Mouse (Mus musculus) embryonic fibroblast, embryonic 13.5 days (primary cell): ENCODE results near the gene Tctex1d2. TPM values are rescaled to one million over a fixed set of nuclear protein-coding genes. Genes with fewer than 3 reads are reported as not detected.

Experiments used
- H3K27ac ChIP-seq: 2 replicates; pipeline ENCODE4 v1.5.1; 2012; ENCODE audit warnings: low read length, control low read depth, inconsistent platforms; ENCODE audit not compliant: insufficient read depth
- H3K4me1 ChIP-seq: 2 replicates; pipeline ENCODE4 v1.6.1; 2011; ENCODE audit warnings: low read length; ENCODE audit not compliant: control insufficient read depth, insufficient read depth
- H3K4me3 ChIP-seq: 2 replicates; pipeline ENCODE4 v1.5.1; 2011; ENCODE audit warnings: mild to moderate bottlenecking, control low read depth, low read length; ENCODE audit not compliant: insufficient read depth
- CTCF ChIP-seq: IDR thresholded peaks from 2 replicates; pipeline ENCODE4 v1.5.1; 2011; ENCODE audit warnings: mild to moderate bottlenecking, control low read depth, low read length, moderate library complexity, borderline replicate concordance; ENCODE audit not compliant: insufficient read depth
- POLR2A ChIP-seq: IDR thresholded peaks from 2 replicates; pipeline ENCODE4 v1.6.1; 2011; ENCODE audit warnings: low read depth, mild to moderate bottlenecking, control low read depth, low read length, moderate library complexity
- polyA plus RNA-seq: library from polyadenylated mRNA; stranded (reverse); fragments of >200 nt; gene quantifications from 2 replicates; pipeline ENCODE4 v1.2.4, GENCODE M21; 2011; ENCODE audit warnings: low read depth; ENCODE audit not compliant: missing spikeins, insufficient read length

The Tctex1d2 gene
- 16.1 and 21.1 TPM in 2 replicates for polyA plus RNA-seq

DNA sequence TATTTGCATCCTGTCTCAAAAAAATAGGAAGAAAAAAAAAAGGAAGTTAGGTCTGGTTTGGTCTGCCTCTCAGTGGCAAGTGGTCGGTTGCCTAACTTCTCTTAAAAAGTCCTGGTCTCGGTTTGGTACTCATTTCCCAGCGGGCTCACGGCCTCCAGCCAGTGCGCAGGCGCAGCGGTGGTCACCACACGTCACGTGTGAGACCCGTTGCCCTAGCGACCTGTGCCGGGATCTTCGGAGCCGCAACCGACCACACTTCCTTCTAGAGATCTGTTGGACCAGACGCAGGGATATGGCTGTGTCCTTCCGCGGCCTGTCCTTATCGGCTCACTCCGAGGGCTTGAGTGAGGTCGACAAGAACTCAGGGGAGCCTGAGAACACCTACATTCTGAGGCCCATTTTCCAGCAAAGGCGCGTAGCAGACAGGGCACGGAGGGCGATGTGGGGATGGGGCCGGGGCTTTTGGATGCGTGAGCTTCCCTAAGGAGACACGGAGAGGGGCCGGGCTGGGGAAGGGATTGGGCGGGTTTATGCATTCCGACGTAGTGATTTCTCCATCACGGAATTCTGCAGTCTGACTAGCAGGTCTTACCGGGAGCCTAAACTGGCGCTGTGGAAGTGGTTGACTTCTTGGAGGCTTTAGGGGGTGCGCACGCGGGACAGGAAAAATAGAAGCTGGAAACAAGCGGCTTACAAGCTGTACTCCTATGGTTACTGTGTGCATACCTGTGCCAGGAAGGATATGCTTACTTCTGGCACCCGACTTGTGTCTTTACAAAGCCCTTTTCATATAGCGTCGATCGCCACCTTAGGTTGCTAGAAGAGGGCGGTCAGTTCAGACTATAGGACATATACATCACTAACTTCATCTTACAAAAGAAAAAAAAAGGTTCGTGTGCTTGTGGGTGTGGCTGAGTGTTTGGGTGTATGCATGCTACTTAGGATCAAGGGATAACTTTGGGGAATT lies at the start of gene Tctex1d2:
TSS of gene Tctex1d2 (plus strand) at position 186 of the 967 bp plus-strand sequence.
- Histone ChIP-seq H3K4me3 (peak within 1 kb of the TSS; percentile 68), H3K27ac (peak within 1 kb of the TSS; percentile 94), H3K4me1 (0 out of 2 replicates have a peak, but pooled peaks cover 3% of the 10 kb centered on the region)
- TF ChIP-seq POLR2A (peak; percentile 90), CTCF (no peak)

DNA sequence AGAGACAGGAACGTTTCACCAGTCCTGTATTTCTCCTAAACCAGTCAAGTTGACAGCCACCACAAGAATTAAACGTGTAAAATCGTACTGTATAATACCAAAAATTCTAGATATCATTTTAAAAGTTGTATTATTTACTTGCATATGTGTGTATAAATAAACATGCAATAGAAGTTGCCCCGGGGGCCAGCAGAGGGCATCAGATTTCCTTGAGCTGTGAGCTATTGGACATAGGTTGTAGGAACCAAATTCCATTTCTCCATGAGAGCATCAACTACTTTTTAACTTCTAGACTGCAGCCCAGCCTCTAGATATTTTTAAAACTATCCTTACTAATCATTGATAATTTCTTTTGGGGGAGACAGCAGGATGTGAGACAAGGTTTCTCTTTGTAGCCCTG lies 48.2 kb upstream of the Tctex1d2 start:
- Histone ChIP-seq H3K4me1 (no peaks in the 10 kb centered on the region; the same call in 1 of the 2 replicates), H3K4me3 (no peak overlapping the region), H3K27ac (no peak overlapping the region)
- no peak for TF ChIP-seq POLR2A
- TF ChIP-seq CTCF = no peak

DNA sequence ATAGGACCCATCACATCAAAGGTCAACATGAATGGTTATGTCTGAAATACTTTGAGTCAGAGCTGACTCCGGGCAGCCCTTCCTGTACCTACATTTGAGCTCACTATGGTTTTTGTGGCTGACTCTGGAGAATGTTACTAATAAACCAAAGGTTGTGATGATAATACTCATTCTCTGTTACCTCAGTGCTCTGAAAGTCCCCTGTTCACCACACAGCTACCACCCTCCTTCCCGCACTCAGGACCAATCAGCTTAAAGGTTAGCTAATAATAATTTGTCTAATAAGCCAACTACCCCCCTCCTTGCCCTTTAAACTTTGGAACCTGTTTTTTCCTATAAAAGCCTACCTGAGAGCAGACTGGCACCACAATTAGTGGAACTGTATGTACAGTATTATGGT lies 39.9 kb upstream of the Tctex1d2 start:
- H3K27ac ChIP-seq = no peak overlapping the region
- no peaks in the 10 kb centered on the region for H3K4me1 ChIP-seq
- H3K4me3 ChIP-seq = no peak overlapping the region
- TF ChIP-seq POLR2A (no peak), CTCF (no peak)

DNA sequence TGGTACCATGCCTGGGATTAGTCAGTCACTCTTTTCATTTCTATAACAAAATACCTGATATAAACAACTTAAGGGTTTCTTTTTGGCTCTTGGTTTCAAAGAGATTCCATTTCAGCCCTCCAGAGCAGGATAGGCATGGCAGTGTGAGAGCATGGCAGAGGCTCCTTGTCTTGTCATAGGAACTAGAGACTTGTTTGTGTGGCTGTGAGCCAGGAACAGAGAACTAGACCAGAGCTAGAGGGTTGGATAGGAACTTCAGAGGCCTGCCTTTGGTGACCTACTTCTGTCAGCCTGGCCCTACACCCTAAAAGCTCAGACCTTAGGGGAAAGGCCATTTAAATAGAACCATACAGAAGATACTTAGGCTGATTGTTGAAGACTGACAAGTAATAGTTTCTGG lies 36.6 kb upstream of the Tctex1d2 start:
- TF ChIP-seq POLR2A = no peak
- TF ChIP-seq CTCF = no peak
- H3K4me3 ChIP-seq = no peak overlapping the region
- no peaks in the 10 kb centered on the region for H3K4me1 ChIP-seq
- H3K27ac ChIP-seq = no peak overlapping the region

DNA sequence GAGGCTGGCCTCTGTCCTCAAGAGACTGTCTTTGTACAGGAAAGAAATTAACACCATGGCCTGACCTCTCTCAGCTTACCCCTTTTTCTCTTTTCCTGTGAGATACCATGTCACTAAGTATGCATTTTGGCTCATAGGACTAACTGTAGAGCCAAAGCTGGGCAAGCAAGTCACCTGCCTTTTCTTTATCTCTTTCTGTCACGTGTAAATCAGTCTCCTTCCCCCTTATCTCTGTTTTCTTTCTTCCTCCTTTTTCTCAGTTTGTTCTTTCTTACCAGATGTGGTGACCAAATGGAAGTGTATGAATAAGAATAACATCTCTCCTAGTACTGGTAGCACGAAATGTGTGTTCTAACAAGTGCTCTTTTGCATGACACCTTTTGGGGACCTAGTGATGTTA lies 34.6 kb upstream of the Tctex1d2 start:
- H3K27ac ChIP-seq = no peak overlapping the region
- no peak overlapping the region for H3K4me3 ChIP-seq
- H3K4me1 ChIP-seq = no peaks in the 10 kb centered on the region
- TF ChIP-seq CTCF (no peak), POLR2A (no peak)

DNA sequence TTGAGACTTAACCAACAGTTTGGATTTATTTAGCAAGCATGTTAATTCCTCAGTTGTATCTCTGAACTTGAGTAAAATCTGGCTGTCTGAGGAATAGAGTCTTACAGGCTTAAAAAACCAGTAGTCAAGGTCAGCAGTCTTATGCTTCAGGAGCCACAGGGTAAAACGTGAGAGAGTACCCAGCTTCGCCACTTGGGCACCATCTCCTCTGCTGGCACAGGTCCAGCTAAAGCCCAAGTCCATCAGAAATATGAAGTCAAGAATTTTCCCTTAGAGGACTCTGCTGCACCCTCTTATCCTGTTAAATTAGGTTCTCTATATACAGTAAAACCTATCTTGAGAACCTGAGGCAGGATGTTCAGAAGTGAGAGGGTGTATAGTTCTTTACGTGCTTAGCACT lies 32.7 kb upstream of the Tctex1d2 start:
- Histone ChIP-seq H3K4me3 (no peak overlapping the region), H3K27ac (no peak overlapping the region), H3K4me1 (no peaks in the 10 kb centered on the region)
- no peak for TF ChIP-seq CTCF
- TF ChIP-seq POLR2A = no peak

DNA sequence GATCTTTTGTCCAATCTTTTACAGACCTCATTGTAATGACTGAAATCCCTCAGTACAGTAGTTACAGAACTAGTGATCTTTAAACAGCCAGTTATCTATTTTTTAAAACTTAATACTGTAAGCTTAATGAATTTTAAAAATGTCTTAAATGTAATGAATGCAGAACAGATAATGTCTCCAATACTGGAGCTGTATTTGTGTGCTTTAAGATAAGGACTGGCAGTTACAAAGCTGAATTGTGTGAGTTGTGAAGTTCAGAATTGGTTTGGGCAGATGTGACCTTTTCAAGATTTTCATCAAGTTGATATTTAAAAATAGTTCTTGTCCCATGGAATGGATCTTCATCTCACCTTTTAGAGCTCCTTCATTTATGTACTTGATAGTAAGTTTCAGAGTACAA lies 30.5 kb upstream of the Tctex1d2 start:
- Histone ChIP-seq H3K4me3 (no peak overlapping the region), H3K4me1 (no peaks in the 10 kb centered on the region), H3K27ac (no peak overlapping the region)
- no peak for TF ChIP-seq CTCF
- TF ChIP-seq POLR2A = no peak

DNA sequence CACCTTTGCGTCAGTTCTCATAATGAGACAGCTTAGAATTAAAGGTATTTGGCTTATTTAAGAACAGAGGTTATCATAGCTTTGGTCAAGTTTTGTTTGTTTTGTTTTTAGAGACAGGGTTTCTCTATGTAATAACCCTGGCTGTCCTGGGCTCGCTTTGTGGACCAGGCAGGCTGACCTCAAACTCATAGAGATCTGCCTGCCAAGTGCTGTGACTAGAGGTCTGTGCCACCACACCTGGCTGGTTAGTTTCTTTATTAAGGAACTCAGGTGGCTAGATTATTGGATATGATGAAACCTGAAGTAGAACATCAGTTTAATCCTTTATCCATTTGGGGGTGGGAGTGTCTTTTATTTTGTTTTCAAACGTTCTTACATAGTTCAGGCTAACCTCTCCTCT lies 29.7 kb upstream of the Tctex1d2 start:
- no peak overlapping the region for H3K27ac ChIP-seq
- H3K4me1 ChIP-seq = 0 out of 2 replicates have a peak, but pooled peaks cover under 1% of the 10 kb centered on the region
- H3K4me3 ChIP-seq = no peak overlapping the region
- no peak for TF ChIP-seq CTCF

DNA sequence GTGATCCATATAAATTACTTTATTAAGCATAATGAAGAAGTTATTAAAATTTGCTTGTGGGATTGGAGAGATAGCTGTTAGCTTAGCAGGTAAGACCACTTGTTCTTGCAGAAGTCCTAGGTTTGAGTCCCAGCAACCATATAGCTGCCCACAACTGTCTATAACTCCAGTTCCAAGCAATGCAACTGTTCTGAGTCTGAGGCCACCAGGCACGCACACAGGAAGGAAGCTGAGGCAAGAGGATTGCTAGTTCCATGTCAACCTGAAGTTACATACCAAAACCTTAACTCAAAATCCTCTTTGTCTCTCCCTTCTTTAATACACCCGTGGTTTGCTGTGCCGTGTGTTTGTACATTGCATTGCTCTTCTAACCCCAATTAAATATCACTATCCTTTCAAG lies 28.6 kb upstream of the Tctex1d2 start:
- H3K4me1 ChIP-seq = peaks cover 8% of the 10 kb centered on the region
- H3K27ac ChIP-seq = no peak overlapping the region
- no peak for TF ChIP-seq POLR2A
- no peak for TF ChIP-seq CTCF
- H3K4me3 ChIP-seq = no peak overlapping the region
